Mouse (Mus musculus): ENCODE results near the gene Stx4a. TPM values are rescaled to one million over a fixed set of nuclear protein-coding genes. Genes with fewer than 3 reads are reported as not detected.
"Not testable (repeated sequence)": the region's sequence is repeated elsewhere in the genome, so short reads cannot be mapped to it uniquely, and the experiment has no call there.

The Stx4a gene
- polyA plus RNA-seq, 1 experiment from 2014 or later, result 31.8 TPM

DNA sequence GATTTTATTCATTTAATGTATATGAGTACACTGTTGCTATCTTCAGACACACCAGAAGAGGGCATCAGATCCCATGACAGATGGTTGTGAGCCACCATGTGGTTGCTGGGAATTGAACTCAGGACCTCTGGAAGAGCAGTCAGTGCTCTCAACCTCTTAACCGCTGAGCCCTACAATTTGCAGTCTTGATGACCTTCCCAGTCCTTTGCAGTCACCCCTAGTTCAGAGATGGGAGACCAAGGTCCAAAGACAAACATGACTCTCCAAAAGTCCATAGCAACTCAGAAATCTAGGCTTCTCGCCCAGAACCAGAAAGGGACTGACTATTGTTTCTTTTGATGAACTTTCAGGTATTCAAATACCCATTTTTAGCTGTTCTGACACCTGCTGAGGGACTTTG, 15.9 kb downstream of the Stx4a start:
- H3K27ac ChIP-seq; H3K4me1 ChIP-seq (replicated peaks); ATAC-seq (ENCODE audit: insufficient number of reproducible peaks, insufficient read depth, low FRiP score, low TSS enrichment, low read depth); H3K4me2 ChIP-seq; H3K9ac ChIP-seq (replicated peaks); H3K4me3 ChIP-seq (replicated peaks); H3K27me3 ChIP-seq; H3K9me3 ChIP-seq: not testable (repeated sequence)
- 87% methylated on average over 2 of the region's 2 CpGs for WGBS
- H3K36me3 ChIP-seq, result peaks cover 17% of the 10 kb centered on the region

- WGBS, result 5% methylated on average over 15 of the region's 15 CpGs
- Histone ChIP-seq H3K4me1 (replicated peaks) (peaks cover 8% of the 10 kb centered on the region), H3K27ac (peak overlapping the region; percentile 87), H3K9ac (replicated peaks) (peak overlapping the region; percentile 66), H3K36me3 (peaks cover 20% of the 10 kb centered on the region), H3K27me3 (no peaks in the 10 kb centered on the region), H3K4me2 (peak overlapping the region; percentile 94), H3K9me3 (no peaks in the 10 kb centered on the region), H3K4me3 (replicated peaks) (peak overlapping the region; percentile 74)
- ATAC-seq (ENCODE audit: insufficient number of reproducible peaks, insufficient read depth, low FRiP score, low TSS enrichment, low read depth), result peak; percentile 29
These were observed 16.8 kb downstream of the Stx4a start for GRCm38 (mm10) chr7:127840886-127841285.

DNA sequence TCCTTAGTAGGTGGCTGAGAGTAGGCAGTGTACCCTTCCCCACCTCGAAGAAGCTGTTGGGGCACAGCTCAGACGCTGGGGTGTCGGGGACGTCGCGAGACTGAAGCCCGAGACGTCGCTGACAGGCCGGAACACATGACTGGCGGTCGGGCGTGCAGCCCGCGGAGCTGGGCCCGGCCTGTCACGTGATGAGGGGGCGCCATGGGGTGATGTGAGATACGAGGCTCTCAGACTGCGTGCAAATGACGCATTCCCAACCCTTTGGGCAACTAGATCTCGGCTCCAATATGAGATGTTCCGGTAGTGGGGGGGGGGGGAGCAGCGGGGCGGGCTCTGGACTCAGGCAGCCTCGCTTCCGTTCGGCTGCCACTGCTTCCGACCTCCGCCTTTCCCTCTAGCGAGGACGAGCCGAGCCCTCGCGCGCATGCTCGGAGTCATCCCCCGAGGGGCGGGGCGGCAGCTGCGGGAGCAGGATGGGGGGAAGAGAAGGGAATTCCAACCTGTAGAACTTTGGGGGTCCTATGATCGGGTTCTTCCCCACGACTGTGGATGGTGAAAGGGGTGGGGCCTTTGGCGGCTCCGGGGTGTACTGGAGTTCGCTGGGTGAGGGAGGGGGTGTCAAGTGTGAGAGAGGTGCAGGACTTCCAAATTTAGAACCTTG, 17.4 kb downstream of the Stx4a start:
- no peaks in the 10 kb centered on the region for H3K27me3 ChIP-seq
- H3K9ac ChIP-seq (replicated peaks), result peak overlapping the region; percentile 66
- H3K27ac ChIP-seq, result peak overlapping the region; percentile 87
- peak; percentile 91 for ATAC-seq (ENCODE audit: insufficient number of reproducible peaks, insufficient read depth, low FRiP score, low TSS enrichment, low read depth)
- no peaks in the 10 kb centered on the region for H3K9me3 ChIP-seq
- peak overlapping the region; percentile 94 for H3K4me2 ChIP-seq
- H3K36me3 ChIP-seq, result peaks cover 26% of the 10 kb centered on the region
- H3K4me1 ChIP-seq (replicated peaks), result peaks cover 8% of the 10 kb centered on the region
- peak overlapping the region; percentile 74 for H3K4me3 ChIP-seq (replicated peaks)
- under 1% methylated on average over 46 of the region's 46 CpGs for WGBS

DNA sequence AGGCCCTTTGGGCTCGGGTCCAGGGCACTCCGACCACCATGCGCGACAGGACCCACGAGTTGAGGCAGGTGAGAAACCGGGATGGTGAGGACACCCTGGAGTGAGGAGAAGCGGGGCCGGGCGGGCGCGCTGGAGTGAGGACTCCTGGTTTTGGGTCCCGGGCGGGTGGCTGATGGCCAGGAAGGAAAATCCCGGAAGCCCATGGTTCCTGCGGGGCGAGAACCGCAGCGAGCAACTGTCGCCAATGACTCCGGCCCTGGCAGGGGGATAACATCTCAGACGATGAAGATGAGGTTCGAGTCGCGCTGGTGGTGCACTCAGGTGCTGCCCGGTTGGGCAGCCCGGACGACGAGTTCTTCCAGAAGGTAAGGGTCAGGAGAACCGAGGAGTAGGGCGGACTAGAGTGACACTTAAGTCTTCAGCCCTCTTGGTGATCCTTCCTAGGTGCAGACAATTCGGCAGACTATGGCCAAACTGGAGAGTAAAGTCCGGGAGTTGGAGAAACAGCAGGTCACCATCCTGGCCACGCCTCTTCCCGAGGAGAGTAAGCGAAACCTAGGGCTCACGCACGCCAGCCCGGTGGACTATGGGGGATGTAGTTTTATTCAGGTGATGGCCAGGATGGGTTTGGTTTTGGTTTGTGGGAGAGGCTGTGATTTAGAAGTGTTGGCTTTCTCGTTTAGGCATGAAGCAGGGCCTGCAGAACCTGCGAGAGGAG, 18.1 kb downstream of the Stx4a start:
- under 1% methylated on average over 40 of the region's 40 CpGs for WGBS
- Histone ChIP-seq H3K4me2 (peak overlapping the region; percentile 94), H3K9ac (replicated peaks) (peak overlapping the region; percentile 66), H3K9me3 (no peaks in the 10 kb centered on the region), H3K36me3 (peaks cover 33% of the 10 kb centered on the region), H3K4me1 (replicated peaks) (peaks cover 8% of the 10 kb centered on the region), H3K27ac (peak overlapping the region; percentile 87), H3K4me3 (replicated peaks) (peak overlapping the region; percentile 74), H3K27me3 (no peaks in the 10 kb centered on the region)
- ATAC-seq (ENCODE audit: insufficient number of reproducible peaks, insufficient read depth, low FRiP score, low TSS enrichment, low read depth), result peak; percentile 13

- H3K27me3 ChIP-seq, result no peaks in the 10 kb centered on the region
- 76% methylated on average over 6 of the region's 6 CpGs for WGBS
- no peak overlapping the region for H3K4me3 ChIP-seq (replicated peaks)
- H3K4me1 ChIP-seq (replicated peaks), result no peaks in the 10 kb centered on the region
- no peak overlapping the region for H3K9ac ChIP-seq (replicated peaks)
- H3K36me3 ChIP-seq, result peaks cover 29% of the 10 kb centered on the region
- ATAC-seq (ENCODE audit: insufficient number of reproducible peaks, insufficient read depth, low FRiP score, low TSS enrichment, low read depth), result no peak
- no peaks in the 10 kb centered on the region for H3K9me3 ChIP-seq
- H3K27ac ChIP-seq, result no peak overlapping the region
- no peak overlapping the region for H3K4me2 ChIP-seq
These were observed 26.1 kb downstream of the Stx4a start for GRCm38 (mm10) chr7:127849973-127850875.

DNA sequence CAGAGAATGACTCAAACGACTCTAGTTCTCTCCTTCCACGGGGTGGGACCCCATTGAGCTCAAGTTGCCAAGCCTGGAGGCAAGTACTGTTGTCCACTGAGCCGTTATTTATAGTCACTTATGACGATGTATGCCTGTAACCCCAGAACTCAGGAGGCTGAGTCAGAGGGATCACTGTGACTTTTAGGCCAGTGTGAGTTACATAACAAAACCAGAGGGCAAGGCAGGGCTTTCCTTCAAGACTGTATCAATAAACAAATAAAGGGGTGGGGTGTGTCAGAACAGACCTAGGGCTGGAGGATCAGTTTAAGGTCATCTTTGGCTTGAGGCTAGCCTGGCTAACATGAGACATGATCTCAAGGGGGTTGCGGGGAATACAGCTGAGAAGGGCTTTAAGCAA, 26.8 kb downstream of the Stx4a start:
- ATAC-seq (ENCODE audit: insufficient number of reproducible peaks, insufficient read depth, low FRiP score, low TSS enrichment, low read depth), result no peak
- WGBS, result 66% methylated on average over 5 of the region's 5 CpGs
- no peak overlapping the region for H3K4me2 ChIP-seq
- H3K36me3 ChIP-seq, result peaks cover 26% of the 10 kb centered on the region
- no peaks in the 10 kb centered on the region for H3K9me3 ChIP-seq
- no peaks in the 10 kb centered on the region for H3K4me1 ChIP-seq (replicated peaks)
- H3K4me3 ChIP-seq (replicated peaks), result no peak overlapping the region
- H3K9ac ChIP-seq (replicated peaks), result no peak overlapping the region
- H3K27ac ChIP-seq, result no peak overlapping the region
- no peaks in the 10 kb centered on the region for H3K27me3 ChIP-seq

- H3K36me3 ChIP-seq, result no peaks in the 10 kb centered on the region; the same call in 1 of the 2 replicates
- no peaks in the 10 kb centered on the region for H3K9me3 ChIP-seq
- no peak for ATAC-seq (ENCODE audit: insufficient number of reproducible peaks, insufficient read depth, low FRiP score, low TSS enrichment, low read depth)
- no peaks in the 10 kb centered on the region for H3K27me3 ChIP-seq
- H3K4me3 ChIP-seq (replicated peaks), result no peak overlapping the region
- WGBS, result 90% methylated on average over 6 of the region's 6 CpGs
- no peak overlapping the region for H3K4me2 ChIP-seq
- no peak overlapping the region for H3K27ac ChIP-seq
- no peak overlapping the region for H3K9ac ChIP-seq (replicated peaks)
- H3K4me1 ChIP-seq (replicated peaks), result no peaks in the 10 kb centered on the region
These were observed 34.2 kb downstream of the Stx4a start for GRCm38 (mm10) chr7:127858258-127858657.

DNA sequence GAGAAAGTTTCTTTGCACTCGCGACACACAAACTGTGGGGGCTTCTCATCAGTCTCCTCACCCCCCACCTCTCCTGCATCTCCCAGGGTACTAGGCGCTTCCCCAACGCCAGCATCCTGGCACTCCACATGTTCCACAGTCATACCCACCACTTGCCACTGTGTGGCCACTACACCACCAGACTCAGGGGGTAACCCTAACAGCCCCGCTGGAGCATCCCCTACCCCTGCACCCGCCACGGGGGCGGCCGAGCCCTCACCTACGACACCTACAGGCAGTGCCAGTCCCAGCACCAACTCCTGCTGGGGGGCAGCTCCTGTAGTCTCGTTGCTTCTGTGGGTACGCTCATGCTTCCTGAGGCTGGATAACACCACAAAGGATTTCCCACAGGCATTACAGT, 42.3 kb downstream of the Stx4a start:
- Histone ChIP-seq H3K9ac (replicated peaks) (no peak overlapping the region), H3K4me1 (replicated peaks) (no peaks in the 10 kb centered on the region), H3K27ac (no peak overlapping the region), H3K4me3 (replicated peaks) (no peak overlapping the region), H3K4me2 (no peak overlapping the region), H3K36me3 (peaks cover 57% of the 10 kb centered on the region), H3K27me3 (no peaks in the 10 kb centered on the region), H3K9me3 (no peaks in the 10 kb centered on the region)
- WGBS, result 90% methylated on average over 12 of the region's 12 CpGs
- ATAC-seq (ENCODE audit: insufficient number of reproducible peaks, insufficient read depth, low FRiP score, low TSS enrichment, low read depth), result no peak

- H3K9ac ChIP-seq (replicated peaks), result no peak overlapping the region
- ATAC-seq (ENCODE audit: insufficient number of reproducible peaks, insufficient read depth, low FRiP score, low TSS enrichment, low read depth), result no peak
- no peaks in the 10 kb centered on the region for H3K9me3 ChIP-seq
- H3K4me2 ChIP-seq, result no peak overlapping the region
- H3K4me3 ChIP-seq (replicated peaks), result no peak overlapping the region
- no peaks in the 10 kb centered on the region for H3K4me1 ChIP-seq (replicated peaks)
- 96% methylated on average over 18 of the region's 18 CpGs for WGBS
- no peak overlapping the region for H3K27ac ChIP-seq
- no peaks in the 10 kb centered on the region for H3K27me3 ChIP-seq
- peaks cover 65% of the 10 kb centered on the region for H3K36me3 ChIP-seq
These were observed 43.5 kb downstream of the Stx4a start for GRCm38 (mm10) chr7:127867641-127868040.

- ATAC-seq (ENCODE audit: insufficient number of reproducible peaks, insufficient read depth, low FRiP score, low TSS enrichment, low read depth), result no peak
- no peaks in the 10 kb centered on the region for H3K27me3 ChIP-seq
- no peak overlapping the region for H3K9ac ChIP-seq (replicated peaks)
- no peak overlapping the region for H3K4me2 ChIP-seq
- H3K4me3 ChIP-seq (replicated peaks), result no peak overlapping the region
- peaks cover 72% of the 10 kb centered on the region for H3K36me3 ChIP-seq
- H3K27ac ChIP-seq, result no peak overlapping the region
- H3K9me3 ChIP-seq, result no peaks in the 10 kb centered on the region
- WGBS, result 87% methylated on average over 3 of the region's 3 CpGs
- peaks cover 13% of the 10 kb centered on the region for H3K4me1 ChIP-seq (replicated peaks)
These were observed 45.2 kb downstream of the Stx4a start for GRCm38 (mm10) chr7:127869149-127869810.

Data from limb, embryonic 12.5 days (tissue).